Mouse (Mus musculus) ES-Bruce4 (cell line): ENCODE measurements around the gene Myo1g. TPM values are rescaled to one million over a fixed set of nuclear protein-coding genes. Genes with fewer than 3 reads are reported as not detected.

Experiments
- H3K27ac ChIP-seq: 2 replicates; pipeline ENCODE4 v1.5.1; 2012; ENCODE audit warnings: low read length, inconsistent platforms; ENCODE audit not compliant: insufficient read depth
- H3K27me3 ChIP-seq: 2 replicates; pipeline ENCODE4 v1.6.1; 2012; ENCODE audit warnings: mild to moderate bottlenecking, low read length, inconsistent platforms; ENCODE audit not compliant: control insufficient read depth, poor library complexity, insufficient read depth, severe bottlenecking
- H3K36me3 ChIP-seq: 2 replicates; pipeline ENCODE4 v1.6.1; 2012; ENCODE audit warnings: inconsistent platforms, mild to moderate bottlenecking, low read length, moderate library complexity; ENCODE audit not compliant: control insufficient read depth, poor library complexity, insufficient read depth, severe bottlenecking
- H3K4me1 ChIP-seq: one replicate; pipeline ENCODE4 v1.8.1; 2011; ENCODE audit warnings: low read length; ENCODE audit not compliant: control insufficient read depth, insufficient read depth
- H3K4me3 ChIP-seq: 2 replicates; pipeline ENCODE4 v1.5.1; 2011; ENCODE audit warnings: low read depth, mild to moderate bottlenecking, low read length
- H3K9ac ChIP-seq: 2 replicates; pipeline ENCODE4 v1.6.1; 2012; ENCODE audit warnings: low read depth, mild to moderate bottlenecking, inconsistent platforms; ENCODE audit not compliant: poor library complexity, severe bottlenecking
- H3K9me3 ChIP-seq: replicated peaks from 2 replicates; pipeline ENCODE4 v1.6.1; 2012; ENCODE audit warnings: mild to moderate bottlenecking, low read length, inconsistent platforms; ENCODE audit not compliant: control insufficient read depth, poor library complexity, insufficient read depth, severe bottlenecking
- CTCF ChIP-seq: IDR thresholded peaks from one replicate; pipeline ENCODE4 v1.8.1; 2011; ENCODE audit warnings: low read depth, low read length
- EP300 ChIP-seq: IDR thresholded peaks from 2 replicates; pipeline ENCODE4 v1.6.1; 2011; ENCODE audit warnings: low read depth, low read length; ENCODE audit not compliant: insufficient read depth
- POLR2A ChIP-seq: IDR thresholded peaks from one replicate; pipeline ENCODE4 v1.8.1; 2011; ENCODE audit warnings: low read length; ENCODE audit not compliant: insufficient read depth
- polyA plus RNA-seq: library from polyadenylated mRNA; stranded (reverse); fragments of >200 nt; gene quantifications from 2 replicates; pipeline ENCODE4 v1.2.4, GENCODE M21; 2011; ENCODE audit warnings: low read depth; ENCODE audit not compliant: missing spikeins, insufficient read depth, insufficient read length

The Myo1g gene
- polyA plus RNA-seq, 1 experiment, result 0.36 TPM

- H3K27ac ChIP-seq, result no peak overlapping the region
- H3K4me3 ChIP-seq, result no peak overlapping the region
- H3K4me1 ChIP-seq, result no peaks in the 10 kb centered on the region
- no peak for TF ChIP-seq POLR2A
- no peak for TF ChIP-seq CTCF
- no peak for TF ChIP-seq EP300
- H3K36me3 ChIP-seq, result no peaks in the 10 kb centered on the region
- H3K9ac ChIP-seq, result no peak overlapping the region
- H3K27me3 ChIP-seq, result no peaks in the 10 kb centered on the region
- H3K9me3 ChIP-seq, result no peaks in the 10 kb centered on the region
Observed at GRCm38 (mm10) chr11:6514837-6515236, 5.9 kb downstream of the Myo1g start.

- Histone ChIP-seq H3K4me1 (no peaks in the 10 kb centered on the region), H3K9me3 (no peaks in the 10 kb centered on the region), H3K36me3 (no peaks in the 10 kb centered on the region), H3K27me3 (no peaks in the 10 kb centered on the region), H3K9ac (no peak overlapping the region), H3K4me3 (no peak overlapping the region), H3K27ac (no peak overlapping the region)
- TF ChIP-seq EP300 (no peak), POLR2A (no peak), CTCF (no peak)
Observed at GRCm38 (mm10) chr11:6508269-6508876, 12.4 kb downstream of the Myo1g start.

GRCm38 (mm10) chr11:6506516-6506915, 14.2 kb downstream of the Myo1g start:
- Histone ChIP-seq H3K9ac (no peak overlapping the region), H3K36me3 (no peaks in the 10 kb centered on the region), H3K27ac (no peak overlapping the region), H3K4me3 (no peak overlapping the region), H3K27me3 (no peaks in the 10 kb centered on the region), H3K9me3 (no peaks in the 10 kb centered on the region), H3K4me1 (no peaks in the 10 kb centered on the region)
- TF ChIP-seq POLR2A, result no peak
- no peak for TF ChIP-seq CTCF

- TF ChIP-seq EP300, result no peak
- no peak for TF ChIP-seq POLR2A
- TF ChIP-seq CTCF, result no peak
Observed at GRCm38 (mm10) chr11:6504689-6505088, 16.1 kb downstream of the Myo1g start.

GRCm38 (mm10) chr11:6504226-6504625, 16.5 kb downstream of the Myo1g start:
- H3K4me3 ChIP-seq, result no peak overlapping the region
- H3K27me3 ChIP-seq, result no peaks in the 10 kb centered on the region
- no peaks in the 10 kb centered on the region for H3K4me1 ChIP-seq
- no peaks in the 10 kb centered on the region for H3K9me3 ChIP-seq
- H3K27ac ChIP-seq, result no peak overlapping the region
- TF ChIP-seq EP300 (no peak), POLR2A (no peak), CTCF (no peak)
- no peak overlapping the region for H3K9ac ChIP-seq
- H3K36me3 ChIP-seq, result no peaks in the 10 kb centered on the region

More at GRCm38 (mm10) chr11:6504689-6505088, 16.1 kb downstream of the Myo1g start:
- Histone ChIP-seq H3K4me1 (no peaks in the 10 kb centered on the region), H3K36me3 (no peaks in the 10 kb centered on the region), H3K9me3 (no peaks in the 10 kb centered on the region), H3K27me3 (no peaks in the 10 kb centered on the region), H3K9ac (no peak overlapping the region), H3K27ac (no peak overlapping the region), H3K4me3 (no peak overlapping the region)

- H3K36me3 ChIP-seq, result no peaks in the 10 kb centered on the region
- TF ChIP-seq POLR2A (no peak), CTCF (no peak), EP300 (no peak)
- peaks cover 2% of the 10 kb centered on the region for H3K4me1 ChIP-seq
- no peaks in the 10 kb centered on the region for H3K27me3 ChIP-seq
- no peak overlapping the region for H3K9ac ChIP-seq
- H3K9me3 ChIP-seq, result no peaks in the 10 kb centered on the region
- no peak overlapping the region for H3K27ac ChIP-seq
- no peak overlapping the region for H3K4me3 ChIP-seq
Observed at GRCm38 (mm10) chr11:6502506-6502905, 18.3 kb downstream of the Myo1g start.
